In the genomic region with DNA sequence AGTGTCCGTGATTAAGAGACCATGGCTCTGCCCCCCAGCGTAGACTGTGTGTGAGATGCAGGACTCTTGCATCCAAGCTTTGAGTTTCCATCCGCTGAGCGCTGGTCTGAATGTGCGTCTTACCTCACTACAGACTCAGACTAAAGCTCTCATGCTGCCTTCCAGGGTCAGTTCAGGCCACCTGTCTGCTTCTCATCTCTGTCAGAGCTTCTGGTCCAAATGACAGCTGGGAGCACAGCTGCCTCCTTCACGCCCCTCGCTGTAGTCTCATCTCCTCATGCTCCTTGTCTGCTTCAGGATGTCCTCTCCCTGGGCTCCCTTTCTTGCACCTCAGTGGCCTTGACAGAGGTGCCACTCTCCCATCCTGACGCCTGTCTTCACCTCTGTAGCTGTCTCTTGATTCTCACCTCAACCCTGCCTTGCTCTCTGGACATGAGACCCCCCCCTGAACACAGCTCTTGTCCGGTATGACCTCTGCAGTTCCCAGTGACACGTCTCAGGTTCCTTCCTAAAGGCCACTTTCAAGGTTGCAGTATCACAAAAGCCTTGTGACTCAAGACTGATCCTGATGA, we compare ENCODE assay signal across 21 mouse cellular contexts.
DNase-seq lines count a peak whose midpoint lies in the region; ATAC-seq and TF ChIP-seq lines count a peak whose summit lies in the region.
"Had no signal": no experiment of that assay in that cellular context is flagged by ENCODE, and none has a peak within 500 bp of the region (broad histone marks: within the 10 kb centered on the region; RNA-seq: fewer than 3 reads in every experiment).

No protein-coding gene starts in this region.

- no peak overlapping the region for H3K27ac ChIP-seq in embryonic facial prominence, embryonic 14.5 days (replicated peaks; ENCODE audit: low read depth, low read length)
- H3K27ac ChIP-seq in embryonic facial prominence, embryonic 10.5 days (replicated peaks): no peak overlapping the region
- peak overlapping the region; percentile 83 for H3K27ac ChIP-seq in heart, adult 2 months
- no peak overlapping the region for H3K27ac ChIP-seq in limb, embryonic 14.5 days (replicated peaks; ENCODE audit: low read depth, low read length)
- H3K27ac ChIP-seq: macrophage; midbrain, embryonic 15.5 days; neural tube, embryonic 13.5 days; stomach, embryonic 15.5 days had no signal

- DNase-seq in embryonic facial prominence, embryonic 14.5 days (ENCODE audit: low spot score): peak; percentile 66
- DNase-seq in embryonic facial prominence, embryonic 10.5 days (ENCODE audit: low spot score): no peak
- peak; percentile 24 to 30 for DNase-seq in heart, adult 2 months
- DNase-seq in heart, postnatal 25 days (ENCODE audit: low spot score): no peak
- peak; percentile 14 for DNase-seq in A20 (ENCODE audit: low read depth, low spot score)
- DNase-seq in limb, embryonic 14.5 days (ENCODE audit: low spot score): peak; percentile 51
- no peak for DNase-seq in spleen, postnatal 4 days (ENCODE audit: low spot score in 2 of 2)
- DNase-seq: adrenal gland, postnatal 14 days; cerebellum, adult 9-10 months; kidney, postnatal 4 days; left cerebral cortex, postnatal 4 days; liver, postnatal 0 days; thymus, postnatal 25 days had no signal

- no peak for TF ChIP-seq POLR2A in heart, adult 2 months (IDR thresholded peaks at IDR 0.05; ENCODE audit: insufficient read depth, low read depth, low read length)
- no peak for TF ChIP-seq POLR2A in limb, embryonic 14.5 days (IDR thresholded peaks at IDR 0.05; ENCODE audit: borderline replicate concordance, extremely low read depth, insufficient read depth, insufficient read length)

- no peaks in the 10 kb centered on the region for H3K27me3 ChIP-seq in embryonic facial prominence, embryonic 14.5 days (replicated peaks; ENCODE audit: control insufficient read depth, insufficient read depth, low read length)
- no peaks in the 10 kb centered on the region for H3K27me3 ChIP-seq in embryonic facial prominence, embryonic 10.5 days (replicated peaks; ENCODE audit: low read depth, poor library complexity, severe bottlenecking)
- no peaks in the 10 kb centered on the region for H3K27me3 ChIP-seq in heart, adult 2 months (ENCODE audit: control insufficient read depth, insufficient read depth, low read length)
- no peaks in the 10 kb centered on the region for H3K27me3 ChIP-seq in limb, embryonic 14.5 days (ENCODE audit: control insufficient read depth, insufficient read depth, low read length)
- H3K27me3 ChIP-seq: midbrain, embryonic 15.5 days; neural tube, embryonic 13.5 days; stomach, embryonic 15.5 days had no signal

- peak; percentile 67 for ATAC-seq in embryonic facial prominence, embryonic 14.5 days (ENCODE audit: low read depth)
- ATAC-seq in limb, embryonic 14.5 days (ENCODE audit: low FRiP score, low read depth): peak; percentile 79
- ATAC-seq: CD4-positive, CD25-positive, alpha-beta regulatory T cell, adult 4 months; intestine, postnatal 0 days; liver, postnatal 0 days; lung, postnatal 0 days; midbrain, embryonic 15.5 days had no signal

- TF ChIP-seq EP300 in heart, adult 2 months (IDR thresholded peaks at IDR 0.05; ENCODE audit: insufficient read depth, low read depth, low read length): peak; percentile 57; the same call in 1 of the 2 replicates

- no peaks in the 10 kb centered on the region for H3K9me3 ChIP-seq in embryonic facial prominence, embryonic 14.5 days (ENCODE audit: control insufficient read depth, low read length)
- H3K9me3 ChIP-seq in embryonic facial prominence, embryonic 10.5 days: no peaks in the 10 kb centered on the region
- H3K9me3 ChIP-seq in limb, embryonic 14.5 days (ENCODE audit: control insufficient read depth, low read length): no peaks in the 10 kb centered on the region
- H3K9me3 ChIP-seq: midbrain, embryonic 15.5 days; neural tube, embryonic 13.5 days; stomach, embryonic 15.5 days had no signal

- no peaks in the 10 kb centered on the region for H3K79me2 ChIP-seq in heart, adult 2 months (replicated peaks; ENCODE audit: control insufficient read depth, insufficient read depth, low read length)

- TF ChIP-seq CTCF in heart, adult 2 months (IDR thresholded peaks at IDR 0.05): no peak

- H3K9ac ChIP-seq in embryonic facial prominence, embryonic 14.5 days (ENCODE audit: low read depth, low read length): no peak overlapping the region
- H3K9ac ChIP-seq in heart, adult 2 months (ENCODE audit: low read depth, low read length): peak overlapping the region; percentile 24; the same call in 1 of the 2 replicates
- no peak overlapping the region for H3K9ac ChIP-seq in limb, embryonic 14.5 days (ENCODE audit: low read depth, low read length, severe bottlenecking)
- H3K9ac ChIP-seq: liver, postnatal 0 days; midbrain, embryonic 15.5 days; neural tube, embryonic 13.5 days; stomach, embryonic 15.5 days had no signal

- H3K4me2 ChIP-seq in embryonic facial prominence, embryonic 14.5 days (ENCODE audit: low read depth, low read length): no peak overlapping the region
- H3K4me2 ChIP-seq in limb, embryonic 14.5 days (replicated peaks; ENCODE audit: low read depth, low read length, severe bottlenecking): no peak overlapping the region
- H3K4me2 ChIP-seq: liver, embryonic 11.5 days; midbrain, embryonic 15.5 days; neural tube, embryonic 13.5 days; stomach, embryonic 15.5 days had no signal

- no peak overlapping the region for H3K4me3 ChIP-seq in embryonic facial prominence, embryonic 14.5 days (ENCODE audit: low read depth, low read length)
- H3K4me3 ChIP-seq in embryonic facial prominence, embryonic 10.5 days: no peak overlapping the region
- H3K4me3 ChIP-seq in heart, adult 2 months: no peak overlapping the region
- no peak overlapping the region for H3K4me3 ChIP-seq in limb, embryonic 14.5 days (replicated peaks; ENCODE audit: low read length)
- H3K4me3 ChIP-seq: midbrain, embryonic 15.5 days; neural tube, embryonic 13.5 days; stomach, embryonic 15.5 days had no signal

- H3K36me3 ChIP-seq in embryonic facial prominence, embryonic 14.5 days (ENCODE audit: control insufficient read depth, insufficient read depth, low read length): 0 out of 2 replicates have a peak, but pooled peaks cover 3% of the 10 kb centered on the region
- 0 out of 2 replicates have a peak, but pooled peaks cover under 1% of the 10 kb centered on the region for H3K36me3 ChIP-seq in embryonic facial prominence, embryonic 10.5 days (replicated peaks)
- H3K36me3 ChIP-seq in heart, adult 2 months (ENCODE audit: control insufficient read depth, insufficient read depth, low read length): peaks cover 4% of the 10 kb centered on the region
- no peaks in the 10 kb centered on the region for H3K36me3 ChIP-seq in limb, embryonic 14.5 days (ENCODE audit: control insufficient read depth, insufficient read depth, low read length)
- H3K36me3 ChIP-seq: midbrain, embryonic 15.5 days; stomach, embryonic 15.5 days had no signal

- intact Hi-C loops in heart, adult 2 months (cut with DNase I): no loop called here
- intact Hi-C loops in heart, postnatal 25 days (cut with DNase I): no loop called here

- H3K4me1 ChIP-seq in embryonic facial prominence, embryonic 14.5 days (ENCODE audit: control insufficient read depth, insufficient read depth, low read length): no peaks in the 10 kb centered on the region
- H3K4me1 ChIP-seq in embryonic facial prominence, embryonic 10.5 days: 0 out of 2 replicates have a peak, but pooled peaks cover 10% of the 10 kb centered on the region
- peaks cover 15% of the 10 kb centered on the region for H3K4me1 ChIP-seq in heart, adult 2 months (ENCODE audit: control insufficient read depth, insufficient read depth, low read length)
- H3K4me1 ChIP-seq in limb, embryonic 14.5 days (ENCODE audit: control insufficient read depth, insufficient read depth, low read length): no peaks in the 10 kb centered on the region
- H3K4me1 ChIP-seq: midbrain, embryonic 15.5 days had no signal

- 79% methylated on average over 10 of the region's 10 CpGs for WGBS in embryonic facial prominence, embryonic 14.5 days
- WGBS in embryonic facial prominence, embryonic 10.5 days: 86% methylated on average over 10 of the region's 10 CpGs
- WGBS in heart, adult 2 months: 60% methylated on average over 10 of the region's 10 CpGs
- 79% methylated on average over 10 of the region's 10 CpGs for WGBS in limb, embryonic 14.5 days

Comparison
In these comparisons a context has a peak if more than half of its experiments do, and no peak if none do; other contexts are left out.
1. DNase-seq: peak in embryonic facial prominence, embryonic 14.5 days (single experiment), heart, adult 2 months (2 of 2), A20 (single experiment) and limb, embryonic 14.5 days (single experiment); none in embryonic facial prominence, embryonic 10.5 days (single experiment), heart, postnatal 25 days (single experiment) and spleen, postnatal 4 days (0 of 2).